Mouse (Mus musculus) testis, adult 2 months (tissue): ENCODE measurements around the gene Fkbp8.

Experiments
- CTCF ChIP-seq: fragments of 200-500 bp; IDR thresholded peaks from 2 replicates; pipeline ENCODE4 v1.5.1; 2012; ENCODE audit warnings: low read depth, mild to moderate bottlenecking, inconsistent platforms, low read length, moderate library complexity; ENCODE audit not compliant: control insufficient read depth, insufficient read depth, insufficient replicate concordance
- POLR2A ChIP-seq: fragments of 200-500 bp; IDR thresholded peaks from 2 replicates; pipeline ENCODE4 v1.6.1; 2012; ENCODE audit warnings: low read depth, mild to moderate bottlenecking, inconsistent platforms, low read length, moderate library complexity; ENCODE audit not compliant: control insufficient read depth

GRCm38 (mm10) chr8:70540507-70541071 is 13.1 kb downstream of the Fkbp8 start:
- no peak for TF ChIP-seq CTCF
- TF ChIP-seq POLR2A: no peak
